Mouse (Mus musculus) heart, adult 2 months (tissue): Measurements from ENCODE around the gene Nr6a1. TPM values are rescaled to one million over a fixed set of nuclear protein-coding genes. Genes with fewer than 3 reads are reported as not detected.

Experiments
- DNase-seq, 2 experiments: peaks; one replicate each; pipeline ENCODE4 v3.0.0; 2021
- H3K27ac ChIP-seq: fragments of 200-600 bp; 2 replicates; pipeline ENCODE4 v1.8.1; 2022
- H3K27me3 ChIP-seq: fragments of 200-500 bp; 2 replicates; pipeline ENCODE4 v1.6.1; 2012; ENCODE audit warnings: mild to moderate bottlenecking, low read length, inconsistent platforms, mixed read lengths; ENCODE audit not compliant: control insufficient read depth, insufficient read depth
- H3K36me3 ChIP-seq: fragments of 200-500 bp; 2 replicates; pipeline ENCODE4 v1.6.1; 2012; ENCODE audit warnings: low read length, inconsistent platforms; ENCODE audit not compliant: control insufficient read depth, insufficient read depth
- H3K4me1 ChIP-seq: fragments of 200-500 bp; 2 replicates; pipeline ENCODE4 v1.6.1; 2011; ENCODE audit warnings: low read length; ENCODE audit not compliant: control insufficient read depth, insufficient read depth
- H3K4me3 ChIP-seq: fragments of 200-600 bp; 2 replicates; pipeline ENCODE4 v1.8.1; 2022
- H3K79me2 ChIP-seq: fragments of 200-500 bp; replicated peaks from 2 replicates; pipeline ENCODE4 v1.6.1; 2012; ENCODE audit warnings: mild to moderate bottlenecking, inconsistent platforms, low read length, moderate library complexity, mixed read lengths; ENCODE audit not compliant: control insufficient read depth, insufficient read depth
- H3K9ac ChIP-seq: fragments of 200-500 bp; 2 replicates; pipeline ENCODE4 v1.6.1; 2012; ENCODE audit warnings: low read depth, mild to moderate bottlenecking, control low read depth, inconsistent platforms, low read length, mixed read lengths
- CTCF ChIP-seq: fragments of 200-600 bp; IDR thresholded peaks from 2 replicates; pipeline ENCODE4 v1.8.1; 2022; ENCODE audit warnings: antibody characterized with exemption, mild to moderate bottlenecking, moderate library complexity
- EP300 ChIP-seq: fragments of 200-500 bp; IDR thresholded peaks from 2 replicates; pipeline ENCODE4 v1.6.1; 2011; ENCODE audit warnings: low read depth, low read length, control low read depth; ENCODE audit not compliant: insufficient read depth
- POLR2A ChIP-seq: fragments of 200-500 bp; IDR thresholded peaks from 2 replicates; pipeline ENCODE4 v1.6.1; 2011; ENCODE audit warnings: mild to moderate bottlenecking, low read depth, low read length, control low read depth; ENCODE audit not compliant: insufficient read depth
- WGBS: fragments of 180-500 bp; shearing (Covaris S2); methylation state at CpG from one replicate; pipeline ENCODE4 v1.1.7; 2018; 5-methylcytosine and 5-hydroxymethylcytosine counted together
- intact Hi-C: fragments of 180-260 bp; cut with DNase I; formaldehyde crosslinking; loops from one replicate; pipeline ENCODE4 v1.15.1; 2025
- polyA plus RNA-seq: library from polyadenylated mRNA; depleted of rRNA; stranded (reverse); fragments of >200 nt; gene quantifications from 2 replicates; pipeline ENCODE4 v1.2.3, GENCODE M21; 2012
- total RNA-seq, 2 experiments: library from RNA; stranded (reverse); gene quantifications; 2 replicates each; pipeline ENCODE4 v1.2.3; 2021

Nr6a1 gene
- total and polyA plus RNA-seq, 3 experiments, result 1.2 to 1.4 (median 1.3) TPM

GRCm38 (mm10) chr2:38824791-38825768, 102.4 kb downstream of the Nr6a1 start:
- peak; percentile 31 to 40 for DNase-seq
- WGBS, result 3% methylated on average over 15 of the region's 15 CpGs
- H3K4me1 ChIP-seq, result peaks cover 2% of the 10 kb centered on the region; the same call in 1 of the 2 replicates

GRCm38 (mm10) chr2:38823912-38824583, 103.4 kb downstream of the Nr6a1 start:
- peak overlapping the region; percentile 47 for H3K9ac ChIP-seq
- 1% methylated on average over 12 of the region's 12 CpGs for WGBS
- H3K27me3 ChIP-seq, result no peaks in the 10 kb centered on the region
- H3K27ac ChIP-seq, result peak overlapping the region; percentile 78
- TF ChIP-seq CTCF, result no peak
- TF ChIP-seq POLR2A, result peak; percentile 30; the same call in 1 of the 2 replicates
- intact Hi-C loops, result no loop called here
- H3K36me3 ChIP-seq, result no peaks in the 10 kb centered on the region; the same call in 1 of the 2 replicates
- H3K79me2 ChIP-seq, result peaks cover 1% of the 10 kb centered on the region; the same call in 1 of the 2 replicates
- DNase-seq, result peak; percentile 68 to 77
- H3K4me1 ChIP-seq, result peaks cover 2% of the 10 kb centered on the region; the same call in 1 of the 2 replicates
- peak overlapping the region; percentile 65 for H3K4me3 ChIP-seq

More at GRCm38 (mm10) chr2:38824791-38825768, 102.4 kb downstream of the Nr6a1 start:
- H3K36me3 ChIP-seq, result no peaks in the 10 kb centered on the region; the same call in 1 of the 2 replicates
- H3K9ac ChIP-seq, result peak overlapping the region; percentile 45
- H3K79me2 ChIP-seq, result peaks cover 1% of the 10 kb centered on the region; the same call in 1 of the 2 replicates
- H3K27me3 ChIP-seq, result no peaks in the 10 kb centered on the region
- TF ChIP-seq EP300, result no peak
- 0 out of 2 replicates have a peak, but pooled peaks have one; percentile 14 for TF ChIP-seq POLR2A
- H3K4me3 ChIP-seq, result peak overlapping the region; percentile 65
- peak overlapping the region; percentile 78 for H3K27ac ChIP-seq
- intact Hi-C loops, result no loop called here

GRCm38 (mm10) chr2:38823406-38823805, 104.1 kb downstream of the Nr6a1 start:
- intact Hi-C loops, result no loop called here
- H3K4me3 ChIP-seq, result peak overlapping the region; percentile 65
- peak overlapping the region; percentile 54; the same call in 1 of the 2 replicates for H3K9ac ChIP-seq
- H3K79me2 ChIP-seq, result peaks cover 1% of the 10 kb centered on the region; the same call in 1 of the 2 replicates
- peak overlapping the region; percentile 78 for H3K27ac ChIP-seq
- peaks cover 2% of the 10 kb centered on the region; the same call in 1 of the 2 replicates for H3K4me1 ChIP-seq
- TF ChIP-seq CTCF, result no peak
- TF ChIP-seq POLR2A, result 0 out of 2 replicates have a peak, but pooled peaks have one; percentile 1
- TF ChIP-seq EP300, result no peak
- H3K27me3 ChIP-seq, result no peaks in the 10 kb centered on the region
- DNase-seq, result peak in 1 of 2 experiments; percentile 4
- H3K36me3 ChIP-seq, result no peaks in the 10 kb centered on the region; the same call in 1 of the 2 replicates
- 5% methylated on average over 8 of the region's 8 CpGs for WGBS

- peak; percentile 58 to 67 for DNase-seq
- H3K27me3 ChIP-seq, result no peaks in the 10 kb centered on the region
- no peaks in the 10 kb centered on the region; the same call in 1 of the 2 replicates for H3K36me3 ChIP-seq
- peak overlapping the region; percentile 54; the same call in 1 of the 2 replicates for H3K9ac ChIP-seq
- peak overlapping the region; percentile 65 for H3K4me3 ChIP-seq
- 25% methylated on average over 6 of the region's 6 CpGs for WGBS
- TF ChIP-seq CTCF (no peak), POLR2A (peak; percentile 61; the same call in 1 of the 2 replicates), EP300 (no peak)
- intact Hi-C loops, result no loop called here
- H3K4me1 ChIP-seq, result peaks cover 2% of the 10 kb centered on the region; the same call in 1 of the 2 replicates
- peak overlapping the region; percentile 78 for H3K27ac ChIP-seq
- H3K79me2 ChIP-seq, result peaks cover 1% of the 10 kb centered on the region; the same call in 1 of the 2 replicates
Observed at GRCm38 (mm10) chr2:38822995-38823394, 104.5 kb downstream of the Nr6a1 start.

GRCm38 (mm10) chr2:38817487-38817886, 110.0 kb downstream of the Nr6a1 start:
- no peak for DNase-seq
- no peaks in the 10 kb centered on the region for H3K79me2 ChIP-seq
- intact Hi-C loops, result no loop called here
- H3K4me3 ChIP-seq, result no peak overlapping the region
- H3K27me3 ChIP-seq, result no peaks in the 10 kb centered on the region
- TF ChIP-seq EP300, result no peak
- no peak for TF ChIP-seq POLR2A
- TF ChIP-seq CTCF, result no peak
- H3K9ac ChIP-seq, result no peak overlapping the region
- H3K36me3 ChIP-seq, result no peaks in the 10 kb centered on the region
- 93% methylated on average over 4 of the region's 4 CpGs for WGBS
- H3K4me1 ChIP-seq, result no peaks in the 10 kb centered on the region
- no peak overlapping the region for H3K27ac ChIP-seq
